Mouse (Mus musculus) lung, adult 2 months (tissue): ENCODE measurements around the gene Zfp764.

ENCODE experiments used
- CTCF ChIP-seq: fragments of 200-500 bp; IDR thresholded peaks from 2 replicates; pipeline ENCODE4 v1.5.1; 2011; ENCODE audit warnings: mild to moderate bottlenecking, low read length, control low read depth; ENCODE audit not compliant: insufficient read depth
- POLR2A ChIP-seq: fragments of 200-500 bp; IDR thresholded peaks from 2 replicates; pipeline ENCODE4 v1.6.1; 2011; ENCODE audit warnings: low read depth, mild to moderate bottlenecking, control low read depth, low read length, borderline replicate concordance; ENCODE audit errors: extremely low read depth

GRCm38 (mm10) chr7:127360265-127360664, 46.4 kb downstream of the Zfp764 start:
- TF ChIP-seq CTCF (no peak), POLR2A (no peak)
